Mouse (Mus musculus) lung, postnatal 0 days (tissue): Measurements from ENCODE around the gene Zfp689.

Source experiments
- CTCF ChIP-seq: IDR thresholded peaks from 2 replicates; pipeline ENCODE4 v1.5.1; 2016; ENCODE audit warnings: antibody characterized with exemption, mild to moderate bottlenecking
- EP300 ChIP-seq: IDR thresholded peaks from 2 replicates; pipeline ENCODE4 v1.6.1; 2016; ENCODE audit warnings: antibody characterized with exemption, mild to moderate bottlenecking, control low read depth

- TF ChIP-seq CTCF (no peak), EP300 (no peak)
These were observed 42.9 kb upstream of the Zfp689 start for GRCm38 (mm10) chr7:127491846-127492245.
